Mouse (Mus musculus) mouse embryonic stem cell (cell line): ENCODE results near the gene Csrnp2.

ENCODE experiments used
- in situ Hi-C, 2 experiments: fragments of 300-500 bp; cut with MboI; formaldehyde crosslinking; loops; 1 replicate in 1 of 2; 3 replicates in 1 of 2; pipeline ENCODE4 v1.14.3; 2019 to 2020; ENCODE audit warnings: low sequenced_read_pairs in 2 of 2, low pct_unique_long_range_greater_than_20kb in 1 of 2, mixed read lengths in 1 of 2; ENCODE audit not compliant: unreplicated experiment in 1 of 2

Gene Csrnp2

GRCm38 (mm10) chr15:100449495-100449894 is 45.8 kb downstream of the Csrnp2 start:
- in situ Hi-C loops: no loop called here

- in situ Hi-C loops: no loop called here
These were observed 46.7 kb downstream of the Csrnp2 start for GRCm38 (mm10) chr15:100448572-100448971.

DNA sequence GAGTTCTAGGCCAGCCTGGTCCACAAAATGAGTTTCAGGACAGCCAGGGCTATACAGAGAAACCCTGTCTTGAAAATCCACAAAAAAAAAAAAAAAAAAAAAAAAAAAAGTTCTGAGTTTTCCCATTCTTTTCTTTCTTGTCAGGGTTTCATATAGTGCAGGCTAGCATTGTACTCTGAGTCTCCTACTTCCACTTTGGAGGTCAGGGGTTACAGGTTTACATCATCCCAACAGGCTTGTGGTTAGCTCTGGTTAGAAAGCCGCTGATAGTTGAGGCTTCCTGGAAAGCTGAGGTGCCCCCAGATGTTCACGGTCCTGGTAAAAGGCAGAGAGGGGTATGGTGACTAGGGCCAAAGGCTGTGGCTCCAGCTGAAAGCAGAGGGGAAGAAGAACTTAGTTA is 48.4 kb downstream of the Csrnp2 start:
- in situ Hi-C loops: no loop called here

- in situ Hi-C loops: no loop called here
These were observed 52.0 kb downstream of the Csrnp2 start for GRCm38 (mm10) chr15:100443126-100443922.

DNA sequence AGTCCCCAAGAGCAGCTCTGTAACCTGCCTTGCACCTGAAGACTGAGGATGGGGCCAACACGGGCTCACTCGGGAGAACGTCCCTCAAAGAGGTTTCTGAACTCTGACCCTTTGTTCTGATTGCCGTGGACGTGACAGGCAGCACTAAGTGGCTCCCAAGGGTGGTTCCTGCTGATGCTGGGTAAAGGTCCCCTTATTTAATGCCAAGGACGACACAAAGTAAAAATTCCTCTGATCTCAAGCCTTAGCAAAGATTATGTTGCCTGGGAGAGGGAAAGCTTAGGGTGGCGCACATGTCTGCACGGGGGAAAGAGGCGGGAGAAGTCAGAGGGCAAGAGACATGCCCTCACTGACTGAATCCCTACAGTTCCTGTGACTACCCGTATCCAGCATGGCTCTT is 58.8 kb downstream of the Csrnp2 start:
- in situ Hi-C loops: no loop called here

GRCm38 (mm10) chr15:100436112-100436511 is 59.2 kb downstream of the Csrnp2 start:
- in situ Hi-C loops: no loop called here

DNA sequence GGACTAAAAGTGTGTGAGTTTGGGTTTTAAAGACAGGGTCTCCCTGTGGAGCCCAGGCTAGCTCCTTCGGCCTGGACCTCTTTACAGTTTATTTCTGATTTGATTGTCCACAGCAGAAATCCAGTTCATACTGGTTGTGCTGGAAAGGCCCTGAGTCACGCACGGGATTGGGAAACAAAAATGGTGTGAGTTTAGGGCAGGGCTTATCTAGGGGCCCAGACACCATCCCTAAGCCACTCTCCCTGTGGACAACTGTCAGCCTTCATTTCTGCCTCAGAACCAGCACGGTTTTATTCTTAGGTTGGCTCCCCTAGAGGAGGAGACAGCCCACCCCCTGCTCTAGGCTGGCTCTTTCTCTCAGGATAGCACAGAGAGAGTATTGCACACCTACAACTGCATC is 62.1 kb downstream of the Csrnp2 start:
- in situ Hi-C loops: no loop called here

- in situ Hi-C loops: no loop called here
These were observed 65.2 kb downstream of the Csrnp2 start for GRCm38 (mm10) chr15:100429959-100430565.
